Mouse (Mus musculus): ENCODE results near the gene Clspn.
A peak's percentile ranks its signal among the peaks of the same experiment; 100 is the strongest.

Clspn gene

DNA sequence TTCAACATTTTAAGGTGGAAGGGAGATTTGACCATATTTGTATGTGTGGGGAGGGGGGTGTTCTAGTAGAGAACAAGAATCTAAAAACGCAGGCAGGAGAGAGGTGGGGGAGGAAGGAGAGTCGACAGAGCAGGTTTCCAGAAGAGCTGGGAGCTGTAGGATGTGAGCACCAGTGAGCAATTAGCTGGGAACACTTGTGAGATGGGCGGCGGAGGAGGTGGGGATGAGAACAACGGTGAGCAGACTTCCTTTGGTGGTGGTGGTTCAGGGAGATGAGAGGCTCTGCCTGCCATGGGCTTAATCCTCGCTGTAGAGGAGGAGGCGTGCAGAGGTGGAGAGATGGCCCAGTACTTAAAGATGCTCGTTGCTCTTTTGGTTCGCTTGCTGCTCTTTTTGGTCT is 85.2 kb downstream of the Clspn start:
- DNase-seq = peak; percentile 28

Measured in layer of hippocampus, adult 9-11 months (tissue).